Mouse (Mus musculus) right cerebral cortex, postnatal 4 days (tissue): ENCODE data around the gene Plch1.

Experiments used
- DNase-seq: peaks from one replicate; pipeline ENCODE4 v3.0.0-alpha.2; 2022

The Plch1 gene

GRCm38 (mm10) chr3:63899309-63899695, at the start of gene Plch1:
TSS of gene Plch1 (minus strand) at chr3:63899472.
- peak; percentile 64 for DNase-seq

DNA sequence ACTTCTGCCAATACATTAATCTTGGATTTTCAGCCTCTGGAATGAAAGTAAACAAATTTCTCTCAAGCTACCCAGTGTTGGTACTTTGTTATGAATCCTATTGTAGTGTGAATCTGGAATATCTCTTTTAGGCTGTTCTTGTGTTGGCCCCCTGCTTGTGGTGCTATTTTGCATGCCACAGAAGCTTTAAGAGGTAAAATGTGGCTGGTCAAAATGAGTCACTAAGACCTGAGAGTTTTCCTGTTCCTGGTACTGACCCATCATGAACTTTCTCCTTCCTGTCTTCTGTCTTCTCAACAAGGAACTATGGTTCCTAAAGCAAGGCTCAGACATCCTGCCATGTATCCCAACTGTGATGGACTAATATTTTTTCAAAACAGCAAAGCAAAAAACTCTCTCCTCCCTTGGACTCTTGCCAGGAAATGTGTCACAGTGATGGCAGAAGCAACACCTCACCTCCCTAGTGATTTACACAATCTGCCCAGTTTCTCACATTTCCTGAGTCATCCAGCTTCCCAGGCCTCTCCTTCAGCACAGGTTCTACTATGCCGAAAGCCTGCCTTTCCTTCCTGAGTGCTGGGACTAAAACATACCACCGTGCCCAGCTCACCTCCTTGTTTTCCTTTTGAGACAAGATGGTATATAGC, 42.1 kb upstream of the Plch1 start:
- no peak for DNase-seq

DNA sequence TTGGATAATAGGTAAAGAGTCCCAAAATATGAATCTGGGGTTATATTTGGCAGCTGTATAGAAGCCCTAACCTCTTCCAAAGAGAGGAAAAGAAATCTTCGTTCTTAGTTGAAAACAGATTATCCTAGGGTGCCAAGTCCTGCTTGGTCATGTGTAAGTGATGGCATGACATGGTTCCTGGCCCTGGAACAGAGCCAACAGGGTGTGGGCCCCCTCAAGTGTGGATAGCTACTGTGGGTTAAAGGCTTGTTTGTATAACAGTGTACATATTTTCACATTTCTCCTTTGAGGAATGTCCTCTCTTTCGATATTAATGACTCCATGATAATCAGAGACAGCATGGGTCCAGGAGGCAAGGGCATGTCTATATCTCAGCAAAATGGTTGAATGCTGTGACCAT, 39.7 kb upstream of the Plch1 start:
- no peak for DNase-seq

- DNase-seq: peak; percentile 94
Measured at GRCm38 (mm10) chr3:63928878-63929859, 29.9 kb upstream of the Plch1 start, which contains the start of gene E130311K13Rik. TSS of gene E130311K13Rik (minus strand) at chr3:63929472.

DNA sequence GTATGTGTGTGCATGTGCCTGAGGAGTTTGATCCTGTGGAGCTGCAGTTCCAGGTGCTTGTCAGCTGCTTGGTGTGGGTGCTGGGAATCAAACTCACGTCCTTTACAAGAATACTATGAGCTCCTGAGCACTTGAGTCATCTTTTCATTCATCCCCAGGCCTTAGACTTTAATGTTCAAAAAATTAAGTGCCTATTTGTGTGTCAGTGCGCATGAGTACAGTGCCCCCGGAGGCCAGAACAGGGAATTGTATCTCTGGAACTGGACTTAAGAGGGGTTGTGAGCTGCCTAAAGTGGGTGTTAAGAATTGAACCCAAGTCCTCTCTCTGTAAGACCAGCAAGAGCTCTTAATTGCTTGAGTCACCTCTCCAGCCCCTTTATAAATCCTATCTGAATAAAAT, 20.4 kb upstream of the Plch1 start:
- DNase-seq: no peak

DNA sequence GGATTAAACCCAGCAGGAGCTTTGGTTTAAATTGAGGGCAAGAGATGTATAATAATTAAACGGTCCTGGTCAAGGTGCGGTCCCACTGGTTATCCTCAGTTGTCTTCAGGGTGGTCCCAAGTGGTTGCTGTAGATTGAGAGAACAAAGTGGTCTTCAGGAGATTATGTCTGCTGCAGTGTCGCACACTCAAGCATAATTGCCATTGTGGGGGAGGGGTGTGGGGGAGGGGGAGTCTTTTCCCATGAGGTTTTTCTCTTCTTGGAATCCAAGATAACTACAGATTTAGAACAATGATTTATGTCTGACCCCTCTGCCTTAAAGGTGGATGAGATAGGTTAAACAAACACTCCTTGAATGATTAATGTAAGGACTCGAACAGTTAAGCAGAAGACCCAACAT, 11.0 kb upstream of the Plch1 start:
- DNase-seq: no peak

GRCm38 (mm10) chr3:63905241-63905640, 6.0 kb upstream of the Plch1 start:
- no peak for DNase-seq

DNA sequence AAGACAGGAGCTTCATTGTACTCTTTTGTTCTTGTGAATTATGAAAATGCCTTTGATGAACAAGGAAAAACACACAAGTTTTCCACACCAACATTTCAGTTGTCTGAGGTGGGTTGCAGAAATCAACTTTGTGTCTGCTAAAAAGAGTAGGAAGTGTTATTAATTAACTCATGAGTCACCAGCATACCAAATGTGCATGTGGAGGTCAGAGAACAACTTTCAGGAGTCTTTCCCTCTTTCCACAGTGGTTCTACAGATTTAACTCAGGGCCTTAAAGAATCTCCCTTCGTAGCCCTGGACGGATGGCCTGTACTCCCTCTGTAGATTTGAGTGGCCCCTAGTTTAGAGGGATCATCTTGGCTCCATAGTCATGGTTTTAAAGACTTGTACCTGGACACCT, 4.9 kb upstream of the Plch1 start:
- DNase-seq: no peak

DNA sequence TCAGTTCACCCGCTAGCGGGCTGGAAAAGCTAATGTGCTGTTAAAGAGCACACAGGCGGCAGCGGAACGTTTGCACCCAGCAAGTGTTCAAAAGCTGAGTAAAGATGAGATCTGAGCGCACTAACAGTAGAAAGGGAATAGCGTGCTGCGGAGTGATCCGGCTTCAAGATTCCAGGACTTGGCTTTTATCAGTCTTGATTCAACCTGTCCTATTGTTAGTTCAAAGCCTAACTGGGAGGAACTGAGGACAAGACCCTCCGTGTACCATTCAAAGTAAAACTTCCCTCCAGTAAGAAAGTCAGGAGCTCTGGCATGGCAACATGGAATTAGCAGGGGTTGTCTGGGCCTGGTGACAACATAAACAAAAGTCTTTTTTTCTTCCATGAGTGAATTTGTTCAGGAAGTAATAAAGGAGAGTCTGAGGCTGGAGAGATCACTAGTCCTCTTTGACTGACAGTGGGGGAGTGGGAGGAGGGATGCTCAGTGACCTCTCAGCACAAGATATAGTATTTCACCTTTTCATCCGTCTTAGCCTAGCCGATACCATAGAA, 824 bp upstream of the Plch1 start:
- DNase-seq: peak; percentile 9

GRCm38 (mm10) chr3:63898581-63899308, 527 bp downstream of the Plch1 start:
- DNase-seq: peak; percentile 86

GRCm38 (mm10) chr3:63897177-63897576, 2.1 kb downstream of the Plch1 start:
- no peak for DNase-seq

GRCm38 (mm10) chr3:63896303-63896702, 3.0 kb downstream of the Plch1 start:
- DNase-seq: no peak

- no peak for DNase-seq
Measured at GRCm38 (mm10) chr3:63895786-63896185, 3.5 kb downstream of the Plch1 start.

DNA sequence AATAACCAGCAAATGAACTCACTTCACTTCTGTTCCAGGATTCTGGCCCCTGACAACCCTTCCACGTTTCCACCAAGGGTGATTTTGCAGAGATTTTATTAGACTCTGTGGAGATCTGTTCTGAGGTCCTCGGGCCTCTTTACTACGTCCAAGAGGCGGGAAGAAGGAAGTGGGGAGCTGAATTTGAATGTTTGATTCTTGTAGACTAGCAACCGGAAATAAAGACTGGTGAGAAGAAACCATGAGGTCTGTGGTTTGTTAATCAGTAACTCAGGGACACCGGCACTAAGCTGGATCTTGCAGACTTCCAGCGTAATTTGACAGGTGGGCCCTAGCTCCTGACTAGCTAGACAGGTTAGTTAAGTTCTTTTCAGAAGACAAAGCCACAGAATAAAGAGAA, 5.6 kb downstream of the Plch1 start:
- no peak for DNase-seq

GRCm38 (mm10) chr3:63892154-63892553, 7.1 kb downstream of the Plch1 start:
- no peak for DNase-seq

- no peak for DNase-seq
Measured at GRCm38 (mm10) chr3:63881065-63881464, 18.2 kb downstream of the Plch1 start.

DNA sequence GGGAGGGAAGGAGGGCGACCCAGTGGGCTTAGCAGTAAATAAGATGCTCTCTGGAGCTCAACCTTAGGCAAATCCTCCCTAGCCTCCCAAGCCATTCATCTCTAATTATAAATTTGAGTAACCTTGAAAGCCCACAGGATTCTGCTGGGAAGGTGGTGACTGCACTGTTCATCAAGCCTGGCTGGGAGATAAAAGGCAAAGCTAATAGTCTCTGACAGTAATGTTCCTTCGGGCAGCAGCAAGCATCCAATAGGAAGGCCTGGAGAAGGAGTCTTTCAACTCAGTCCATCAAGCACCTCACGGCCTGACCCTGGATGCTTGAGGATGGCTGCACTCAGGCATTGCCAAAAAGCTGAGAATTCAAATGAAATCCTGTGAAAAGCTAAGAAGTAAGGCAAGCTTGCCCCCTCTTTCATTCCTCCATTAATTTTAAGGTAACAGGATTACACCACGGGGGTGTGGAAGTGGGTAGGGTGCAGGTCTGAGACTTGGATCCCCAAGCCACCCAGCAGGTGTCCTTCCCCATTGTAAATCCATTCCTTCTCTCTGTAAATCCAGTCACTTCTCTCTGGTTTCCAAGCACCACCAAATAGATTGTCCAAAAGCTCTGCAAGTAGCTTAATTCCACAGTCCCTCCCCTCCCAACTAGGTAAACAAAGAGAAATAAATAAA, 20.1 kb downstream of the Plch1 start:
- DNase-seq: no peak

DNA sequence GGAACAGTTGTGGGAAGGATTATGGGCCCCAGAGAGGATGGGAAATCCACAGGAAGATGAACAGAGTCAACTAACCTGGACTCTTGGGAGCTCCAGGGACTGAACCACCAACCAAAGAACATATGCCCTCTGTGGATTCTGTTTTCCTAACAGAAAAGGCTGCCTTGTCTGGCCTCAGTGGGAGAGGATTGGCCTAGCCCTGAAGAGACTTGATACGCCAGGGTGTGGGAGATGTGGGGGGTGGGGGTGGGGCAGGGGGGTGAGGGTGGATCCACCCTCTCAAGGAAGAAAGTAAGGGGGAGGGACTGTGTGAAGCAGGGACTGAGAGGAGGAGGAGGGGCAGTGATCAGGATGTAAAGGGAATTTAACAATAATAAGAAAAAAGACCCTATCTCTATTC, 26.5 kb downstream of the Plch1 start:
- DNase-seq: no peak

- no peak for DNase-seq
Measured at GRCm38 (mm10) chr3:63871249-63871648, 28.0 kb downstream of the Plch1 start.

DNA sequence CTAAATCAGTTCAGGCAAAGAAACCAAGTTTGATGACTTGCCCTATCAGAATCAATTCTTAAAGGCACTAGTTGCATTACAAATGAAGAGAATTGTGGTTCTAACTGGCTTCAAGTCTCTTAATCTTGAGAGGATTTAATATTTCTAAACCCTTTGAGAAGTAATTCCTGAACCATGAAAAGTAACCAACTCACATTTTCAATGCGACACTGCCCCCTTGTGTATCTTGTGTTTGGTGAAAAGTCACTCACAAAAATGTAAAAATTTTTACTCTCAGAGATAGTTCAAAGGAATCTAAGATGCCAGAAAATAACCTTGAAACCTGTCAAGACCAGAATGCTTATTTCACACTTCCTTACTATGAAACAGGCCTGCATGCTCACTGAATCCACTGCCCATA, 31.0 kb downstream of the Plch1 start:
- peak; percentile 67 for DNase-seq

DNA sequence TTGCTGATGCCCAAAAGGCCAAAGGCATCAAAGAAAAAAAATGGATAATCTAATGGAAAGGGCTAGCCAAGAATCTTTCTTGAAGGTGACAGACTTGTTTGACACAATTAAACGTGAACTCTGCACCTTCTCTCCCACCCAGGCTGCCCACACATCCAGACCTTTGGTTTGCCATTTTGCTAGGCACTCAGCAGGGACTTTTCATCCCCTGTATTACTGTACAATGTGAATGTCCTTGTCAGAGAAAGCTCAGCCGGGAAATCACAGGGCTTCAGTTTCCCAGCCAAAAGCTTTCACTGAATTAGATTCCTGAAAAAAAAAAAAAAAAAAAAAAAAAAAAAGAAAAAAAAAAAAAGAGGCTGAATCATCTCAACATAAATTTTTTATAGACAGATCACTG, 34.2 kb downstream of the Plch1 start:
- DNase-seq: no peak

GRCm38 (mm10) chr3:63862716-63863115, 36.6 kb downstream of the Plch1 start:
- peak; percentile 16 for DNase-seq

DNA sequence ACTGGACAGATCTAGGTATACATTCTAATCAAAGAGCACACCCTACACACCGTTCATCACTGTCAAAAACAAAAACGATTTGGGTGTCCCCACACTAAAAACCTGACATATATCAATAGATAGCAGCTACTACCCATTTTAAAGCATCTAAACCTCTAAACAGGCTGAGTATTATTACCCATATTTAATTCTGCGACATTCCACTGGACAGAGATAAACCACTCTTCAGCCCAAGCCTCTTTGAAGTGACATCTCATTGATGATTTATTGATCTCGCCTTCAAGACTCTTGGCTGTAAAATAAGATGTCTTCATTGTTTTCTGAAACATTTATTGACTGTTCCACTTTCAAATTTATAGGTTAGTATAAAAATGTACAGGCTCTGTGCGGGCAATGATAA, 46.4 kb downstream of the Plch1 start:
- no peak for DNase-seq
